Mouse (Mus musculus): ENCODE measurements at regions not wholly inside any gene's neighbourhood (a gene's known extent, or its start where the extent isn't known, plus 50 kb on each side); places are given as distances from the start of the nearest gene placed in this dataset.

DNA sequence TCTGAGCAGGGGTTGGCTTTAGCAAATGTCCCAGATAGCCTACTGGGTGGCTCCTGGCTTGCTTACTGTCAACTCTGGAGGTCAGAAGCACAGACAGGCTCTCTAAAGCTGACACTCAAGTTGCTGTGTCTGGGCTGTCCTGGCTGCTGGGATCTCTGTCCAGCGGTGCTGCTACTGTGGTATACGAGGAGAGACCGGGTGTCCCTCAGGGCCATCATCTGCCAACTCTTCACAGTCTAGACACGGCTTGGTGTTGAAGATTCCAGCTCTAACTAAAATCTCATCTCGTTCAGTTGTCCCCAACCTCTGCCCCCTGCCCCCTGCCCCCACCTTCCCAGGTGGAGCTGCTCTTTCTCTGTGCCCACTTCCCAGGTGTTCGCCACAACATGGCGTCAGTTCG is 577.1 kb upstream of the Gm19410 start:
- Histone ChIP-seq H3K27ac (replicated peaks; ENCODE audit: low read depth, low read length) (no peak overlapping the region), H3K4me3 (ENCODE audit: insufficient read depth, low read depth, low read length) (no peak overlapping the region), H3K4me1 (ENCODE audit: control insufficient read depth, insufficient read depth, insufficient read length, low read length) (peaks cover 2% of the 10 kb centered on the region; the same call in 1 of the 2 replicates)

GRCm38 (mm10) chr8:35189695-35190094 is 575.9 kb upstream of the Gm19410 start:
- peaks cover 3% of the 10 kb centered on the region; the same call in 1 of the 2 replicates for H3K4me1 ChIP-seq (ENCODE audit: control insufficient read depth, insufficient read depth, insufficient read length, low read length)
- H3K27ac ChIP-seq (replicated peaks; ENCODE audit: low read depth, low read length) = no peak overlapping the region
- no peak overlapping the region for H3K4me3 ChIP-seq (ENCODE audit: insufficient read depth, low read depth, low read length)

DNA sequence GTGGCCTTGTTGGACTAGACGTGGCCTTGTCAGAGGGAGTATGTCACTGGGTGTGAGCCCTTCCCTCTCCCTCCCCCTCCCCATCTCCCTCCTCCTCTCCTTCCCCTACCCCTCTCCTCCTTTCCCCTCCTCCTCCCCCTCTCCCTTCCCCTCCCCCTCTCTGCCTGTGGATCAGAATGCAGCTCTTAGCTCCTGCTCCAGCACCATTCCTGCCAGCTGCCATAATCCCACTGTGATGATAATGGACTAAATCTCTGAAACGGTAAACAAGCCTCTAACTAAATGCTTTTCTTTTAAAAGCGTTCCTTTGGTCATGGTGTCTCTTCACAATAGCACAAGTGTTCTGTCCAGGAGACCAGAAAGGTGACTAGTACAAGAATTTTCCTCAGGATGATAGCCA is 573.1 kb upstream of the Gm19410 start:
- Histone ChIP-seq H3K27ac (replicated peaks; ENCODE audit: low read depth, low read length) (no peak overlapping the region), H3K4me1 (ENCODE audit: control insufficient read depth, insufficient read depth, insufficient read length, low read length) (peaks cover 18% of the 10 kb centered on the region), H3K4me3 (ENCODE audit: insufficient read depth, low read depth, low read length) (no peak overlapping the region)

- H3K4me1 ChIP-seq (ENCODE audit: control insufficient read depth, insufficient read depth, insufficient read length, low read length) = peaks cover 18% of the 10 kb centered on the region
- H3K4me3 ChIP-seq (ENCODE audit: insufficient read depth, low read depth, low read length) = no peak overlapping the region
- no peak overlapping the region for H3K27ac ChIP-seq (replicated peaks; ENCODE audit: low read depth, low read length)
Measured at GRCm38 (mm10) chr8:35193771-35194170, 571.8 kb upstream of the Gm19410 start.

DNA sequence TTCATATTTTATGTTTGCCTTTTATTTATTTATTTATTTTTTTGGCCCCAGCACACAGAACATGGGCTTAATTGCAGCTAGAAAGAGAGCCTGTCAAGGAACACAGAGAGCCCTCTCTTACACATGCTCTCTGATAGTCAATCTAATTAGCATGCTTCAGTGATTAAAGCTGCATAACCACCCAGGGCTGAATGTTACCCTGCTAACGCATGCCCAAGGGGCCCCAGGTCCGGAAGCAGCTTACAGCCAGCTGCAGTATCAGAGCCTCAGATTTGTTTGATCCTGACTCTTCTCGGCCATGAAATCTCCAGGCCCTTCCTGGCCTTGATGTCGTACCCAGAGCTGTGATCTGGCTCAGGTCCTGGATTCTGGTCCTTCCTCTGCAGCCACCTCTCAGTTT is 569.4 kb upstream of the Gm19410 start:
- Histone ChIP-seq H3K27ac (replicated peaks; ENCODE audit: low read depth, low read length) (no peak overlapping the region), H3K4me3 (ENCODE audit: insufficient read depth, low read depth, low read length) (no peak overlapping the region), H3K4me1 (ENCODE audit: control insufficient read depth, insufficient read depth, insufficient read length, low read length) (peaks cover 16% of the 10 kb centered on the region)

DNA sequence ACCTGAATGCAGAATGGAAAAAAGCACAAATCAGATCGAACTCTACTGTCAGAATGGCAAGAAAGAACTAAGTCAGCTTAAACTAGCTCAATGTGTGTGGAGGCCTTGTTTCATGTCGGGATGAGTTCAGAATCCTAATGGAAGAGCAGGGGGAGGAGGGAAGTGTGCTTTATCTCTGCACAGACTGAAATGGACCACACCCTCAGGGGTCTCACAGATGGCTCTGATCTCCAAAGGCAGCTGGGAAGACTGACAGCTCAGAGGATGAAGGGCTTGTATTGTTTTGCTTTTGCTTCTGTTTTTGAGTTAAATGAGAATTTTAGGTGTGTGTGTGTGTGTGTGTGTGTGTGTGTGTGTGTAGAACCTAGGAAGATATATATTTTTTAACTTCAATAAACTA is 566.8 kb upstream of the Gm19410 start:
- Histone ChIP-seq H3K27ac (replicated peaks; ENCODE audit: low read depth, low read length) (no peak overlapping the region), H3K4me3 (ENCODE audit: insufficient read depth, low read depth, low read length) (no peak overlapping the region), H3K4me1 (ENCODE audit: control insufficient read depth, insufficient read depth, insufficient read length, low read length) (peaks cover 16% of the 10 kb centered on the region)

GRCm38 (mm10) chr8:35201416-35201815 is 564.2 kb upstream of the Gm19410 start:
- Histone ChIP-seq H3K27ac (replicated peaks; ENCODE audit: low read depth, low read length) (no peak overlapping the region), H3K4me1 (ENCODE audit: control insufficient read depth, insufficient read depth, insufficient read length, low read length) (0 out of 2 replicates have a peak, but pooled peaks cover 3% of the 10 kb centered on the region), H3K4me3 (ENCODE audit: insufficient read depth, low read depth, low read length) (no peak overlapping the region)

DNA sequence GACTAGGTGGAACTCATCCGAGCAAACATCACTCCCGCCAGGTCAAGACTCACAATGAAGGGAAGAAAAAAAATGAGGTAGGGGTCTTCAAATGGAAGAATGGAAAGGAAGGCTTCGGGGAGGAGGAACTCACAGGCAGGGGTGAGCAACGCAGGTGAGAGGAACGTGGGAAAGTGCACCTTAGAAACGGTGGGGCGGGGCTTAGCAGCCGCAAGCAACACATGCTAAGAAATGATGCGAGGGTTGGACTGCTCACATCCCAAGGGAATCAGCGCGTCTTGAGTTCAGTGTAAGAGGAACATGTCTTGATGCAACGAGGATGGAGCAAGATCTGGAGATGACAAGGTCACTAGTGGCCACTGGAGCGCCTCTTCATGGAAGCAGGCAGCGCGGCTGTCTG is 560.6 kb upstream of the Gm19410 start:
- no peak overlapping the region for H3K4me3 ChIP-seq (ENCODE audit: insufficient read depth, low read depth, low read length)
- H3K4me1 ChIP-seq (ENCODE audit: control insufficient read depth, insufficient read depth, insufficient read length, low read length) = 0 out of 2 replicates have a peak, but pooled peaks cover 6% of the 10 kb centered on the region
- peak overlapping the region; percentile 28; the same call in 1 of the 2 replicates for H3K27ac ChIP-seq (replicated peaks; ENCODE audit: low read depth, low read length)

- Histone ChIP-seq H3K27ac (replicated peaks; ENCODE audit: low read depth, low read length) (peak overlapping the region; percentile 78), H3K4me3 (ENCODE audit: insufficient read depth, low read depth, low read length) (peak overlapping the region; percentile 24; the same call in 1 of the 2 replicates), H3K4me1 (ENCODE audit: control insufficient read depth, insufficient read depth, insufficient read length, low read length) (0 out of 2 replicates have a peak, but pooled peaks cover 6% of the 10 kb centered on the region)
Measured at GRCm38 (mm10) chr8:35205536-35205935, 560.1 kb upstream of the Gm19410 start.

- peak overlapping the region; percentile 83 for H3K27ac ChIP-seq (replicated peaks; ENCODE audit: low read depth, low read length)
- H3K4me3 ChIP-seq (ENCODE audit: insufficient read depth, low read depth, low read length) = no peak overlapping the region
- H3K4me1 ChIP-seq (ENCODE audit: control insufficient read depth, insufficient read depth, insufficient read length, low read length) = 0 out of 2 replicates have a peak, but pooled peaks cover 11% of the 10 kb centered on the region
Measured at GRCm38 (mm10) chr8:35206271-35206670, 559.3 kb upstream of the Gm19410 start.

- Histone ChIP-seq H3K4me1 (ENCODE audit: control insufficient read depth, insufficient read depth, insufficient read length, low read length) (peaks cover 18% of the 10 kb centered on the region), H3K4me3 (ENCODE audit: insufficient read depth, low read depth, low read length) (no peak overlapping the region), H3K27ac (replicated peaks; ENCODE audit: low read depth, low read length) (0 out of 2 replicates have a peak overlapping the region, but pooled peaks have one; percentile 21)
Measured at GRCm38 (mm10) chr8:35208357-35208756, 557.2 kb upstream of the Gm19410 start.

- Histone ChIP-seq H3K4me3 (ENCODE audit: insufficient read depth, low read depth, low read length) (no peak overlapping the region), H3K27ac (replicated peaks; ENCODE audit: low read depth, low read length) (peak overlapping the region; percentile 98), H3K4me1 (ENCODE audit: control insufficient read depth, insufficient read depth, insufficient read length, low read length) (peaks cover 23% of the 10 kb centered on the region)
Measured at GRCm38 (mm10) chr8:35211506-35212452, 553.8 kb upstream of the Gm19410 start.

DNA sequence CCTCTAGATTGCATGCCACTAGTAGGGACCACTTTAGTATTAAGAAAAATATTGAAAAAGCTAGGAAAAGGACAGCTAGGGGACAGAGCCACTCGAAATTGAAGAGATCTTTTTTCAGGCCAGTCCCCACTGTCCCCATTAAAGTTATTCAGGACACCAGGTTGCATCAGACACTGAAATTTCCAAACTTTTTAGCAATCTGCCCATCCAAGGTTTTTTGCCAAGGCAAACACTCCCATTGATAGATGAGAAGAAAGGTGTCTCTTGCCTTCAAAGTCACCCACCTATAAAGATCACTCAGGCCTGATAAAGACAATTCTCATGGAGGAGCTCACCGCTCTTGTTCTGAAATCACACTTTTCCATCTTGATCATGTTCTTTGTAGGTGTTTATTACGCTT is 552.1 kb upstream of the Gm19410 start:
- peaks cover 27% of the 10 kb centered on the region for H3K4me1 ChIP-seq (ENCODE audit: control insufficient read depth, insufficient read depth, insufficient read length, low read length)
- peak overlapping the region; percentile 98 for H3K27ac ChIP-seq (replicated peaks; ENCODE audit: low read depth, low read length)

GRCm38 (mm10) chr8:35217604-35218003 is 548.0 kb upstream of the Gm19410 start:
- Histone ChIP-seq H3K4me1 (ENCODE audit: control insufficient read depth, insufficient read depth, insufficient read length, low read length) (peaks cover 16% of the 10 kb centered on the region), H3K4me3 (ENCODE audit: insufficient read depth, low read depth, low read length) (no peak overlapping the region), H3K27ac (replicated peaks; ENCODE audit: low read depth, low read length) (peak overlapping the region; percentile 91)

More for the DNA sequence above, 552.1 kb upstream of the Gm19410 start:
- H3K4me3 ChIP-seq (ENCODE audit: insufficient read depth, low read depth, low read length) = no peak overlapping the region

DNA sequence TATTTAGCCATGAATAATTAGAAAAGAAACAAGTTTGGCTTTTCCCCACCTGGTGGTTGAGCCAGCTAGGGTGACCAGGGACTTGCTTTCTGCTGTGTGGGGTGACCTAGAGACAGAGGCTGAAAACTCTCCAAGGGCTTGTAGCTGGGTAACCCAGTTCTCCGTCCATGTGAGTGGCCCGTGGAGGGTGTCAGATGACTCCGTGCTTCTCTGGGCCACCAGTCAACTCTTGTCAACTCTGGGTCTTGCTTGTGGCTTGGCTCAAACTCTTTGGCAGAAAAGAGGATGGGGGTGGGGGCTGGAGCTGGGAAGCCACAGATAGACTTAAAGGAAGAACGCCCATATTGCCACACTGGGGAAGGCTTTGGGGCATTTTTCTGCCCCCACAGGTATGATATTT is 547.3 kb upstream of the Gm19410 start:
- Histone ChIP-seq H3K4me3 (ENCODE audit: insufficient read depth, low read depth, low read length) (no peak overlapping the region), H3K27ac (replicated peaks; ENCODE audit: low read depth, low read length) (peak overlapping the region; percentile 91), H3K4me1 (ENCODE audit: control insufficient read depth, insufficient read depth, insufficient read length, low read length) (peaks cover 16% of the 10 kb centered on the region)
